Mouse (Mus musculus) stomach, embryonic 14.5 days (tissue): ENCODE data around the gene Ttc17. TPM values are rescaled to one million over a fixed set of nuclear protein-coding genes. Genes with fewer than 3 reads are reported as not detected.

Experiments used
- ATAC-seq: fragments of 200-750 bp; cut with Nextera tagmentation; 2 replicates; pipeline ENCODE4 v1.8.0; 2017; ENCODE audit warnings: low read depth, moderate TSS enrichment; ENCODE audit not compliant: insufficient number of reproducible peaks, insufficient read depth, low FRiP score
- H3K27ac ChIP-seq: fragments of 300-500 bp; sonication (generic); 2 replicates; pipeline ENCODE4 v1.5.1; 2014; ENCODE audit warnings: mild to moderate bottlenecking, low read length, moderate library complexity, mixed read lengths
- H3K27me3 ChIP-seq: fragments of 300-500 bp; sonication (generic); 2 replicates; pipeline ENCODE4 v1.6.1; 2014; ENCODE audit warnings: low read length, control low read depth, mixed read lengths; ENCODE audit not compliant: control insufficient read depth, insufficient read depth
- H3K36me3 ChIP-seq: fragments of 300-500 bp; sonication (generic); 2 replicates; pipeline ENCODE4 v1.6.1; 2014; ENCODE audit warnings: mild to moderate bottlenecking, control low read depth, low read length, moderate library complexity, mixed read lengths; ENCODE audit not compliant: control insufficient read depth, insufficient read depth
- H3K4me1 ChIP-seq: fragments of 300-500 bp; sonication (generic); 2 replicates; pipeline ENCODE4 v1.6.1; 2014; ENCODE audit warnings: low read length, control low read depth, mixed read lengths; ENCODE audit not compliant: control insufficient read depth, insufficient read depth
- H3K4me2 ChIP-seq: fragments of 300-500 bp; sonication (generic); replicated peaks from 2 replicates; pipeline ENCODE4 v1.6.1; 2014; ENCODE audit warnings: low read depth, low read length, control low read depth
- H3K4me3 ChIP-seq: fragments of 300-500 bp; sonication (generic); 2 replicates; pipeline ENCODE4 v1.5.1; 2014; ENCODE audit warnings: low read depth, low read length, control low read depth
- H3K9ac ChIP-seq: fragments of 300-500 bp; sonication (generic); replicated peaks from 2 replicates; pipeline ENCODE4 v1.6.1; 2014; ENCODE audit warnings: low read depth, mild to moderate bottlenecking, control low read depth, low read length, moderate library complexity, mixed read lengths
- H3K9me3 ChIP-seq: fragments of 300-500 bp; sonication (generic); 2 replicates; pipeline ENCODE4 v1.6.1; 2016; ENCODE audit warnings: low read depth, low read length, control low read depth; ENCODE audit not compliant: control insufficient read depth
- WGBS: fragments of 180-500 bp; shearing (Covaris S2); extraction: QIAGEN DNeasy Blood & Tissue Kit; methylation state at CpG from one replicate; pipeline ENCODE4 v1.1.7; 2014; 5-methylcytosine and 5-hydroxymethylcytosine counted together
- polyA plus RNA-seq: library from polyadenylated mRNA; unstranded; fragments of >200 nt; fragmentation: Nextera tagmentation; extraction: Ambion mirVana; gene quantifications from 2 replicates; pipeline ENCODE4 v1.2.1, GENCODE M21; 2014

Ttc17 gene
- polyA plus RNA-seq, 1 experiment from 2014 or later, result 18.8 TPM

GRCm38 (mm10) chr2:94360398-94360973 lies 46.0 kb downstream of the Ttc17 start:
- peaks cover 40% of the 10 kb centered on the region for H3K36me3 ChIP-seq
- no peak overlapping the region for H3K9ac ChIP-seq
- no peaks in the 10 kb centered on the region for H3K9me3 ChIP-seq
- ATAC-seq, result no peak
- no peak overlapping the region for H3K27ac ChIP-seq
- H3K4me1 ChIP-seq, result no peaks in the 10 kb centered on the region
- H3K4me3 ChIP-seq, result no peak overlapping the region
- 76% methylated on average over 4 of the region's 4 CpGs for WGBS
- H3K27me3 ChIP-seq, result no peaks in the 10 kb centered on the region
- H3K4me2 ChIP-seq, result no peak overlapping the region

- no peak for ATAC-seq
- Histone ChIP-seq H3K4me2 (no peak overlapping the region), H3K4me1 (no peaks in the 10 kb centered on the region), H3K9ac (no peak overlapping the region), H3K36me3 (peaks cover 4% of the 10 kb centered on the region), H3K27ac (no peak overlapping the region), H3K27me3 (no peaks in the 10 kb centered on the region), H3K4me3 (no peak overlapping the region), H3K9me3 (no peaks in the 10 kb centered on the region)
- 61% methylated on average over 6 of the region's 6 CpGs for WGBS
Measured at GRCm38 (mm10) chr2:94348165-94348591, 58.3 kb downstream of the Ttc17 start.

- H3K27ac ChIP-seq, result no peak overlapping the region
- ATAC-seq, result no peak
- no peaks in the 10 kb centered on the region for H3K4me1 ChIP-seq
- WGBS, result 94% methylated on average over 5 of the region's 5 CpGs
- H3K4me2 ChIP-seq, result no peak overlapping the region
- peaks cover 11% of the 10 kb centered on the region for H3K36me3 ChIP-seq
- no peaks in the 10 kb centered on the region for H3K9me3 ChIP-seq
- no peak overlapping the region for H3K4me3 ChIP-seq
- no peak overlapping the region for H3K9ac ChIP-seq
- no peaks in the 10 kb centered on the region for H3K27me3 ChIP-seq
Measured at GRCm38 (mm10) chr2:94346746-94347145, 59.7 kb downstream of the Ttc17 start.

GRCm38 (mm10) chr2:94344624-94345023 lies 61.9 kb downstream of the Ttc17 start:
- Histone ChIP-seq H3K4me1 (no peaks in the 10 kb centered on the region), H3K4me2 (no peak overlapping the region), H3K27ac (no peak overlapping the region), H3K36me3 (peaks cover 11% of the 10 kb centered on the region), H3K9me3 (no peaks in the 10 kb centered on the region), H3K4me3 (no peak overlapping the region), H3K9ac (no peak overlapping the region), H3K27me3 (no peaks in the 10 kb centered on the region)
- no peak for ATAC-seq
- WGBS, result 94% methylated on average over 4 of the region's 4 CpGs

- 89% methylated on average over 12 of the region's 12 CpGs for WGBS
Measured at GRCm38 (mm10) chr2:94343290-94344285, 62.9 kb downstream of the Ttc17 start.

GRCm38 (mm10) chr2:94340769-94341168 lies 65.7 kb downstream of the Ttc17 start:
- Histone ChIP-seq H3K27ac (no peak overlapping the region), H3K4me3 (no peak overlapping the region), H3K4me1 (no peaks in the 10 kb centered on the region), H3K9ac (no peak overlapping the region), H3K4me2 (no peak overlapping the region), H3K27me3 (no peaks in the 10 kb centered on the region), H3K36me3 (peaks cover 11% of the 10 kb centered on the region), H3K9me3 (no peaks in the 10 kb centered on the region)
- ATAC-seq, result no peak
- 79% methylated on average over 1 of the region's 1 CpGs for whole genome bisulfite sequencing

More at GRCm38 (mm10) chr2:94343290-94344285, 62.9 kb downstream of the Ttc17 start:
- Histone ChIP-seq H3K9ac (no peak overlapping the region), H3K9me3 (no peaks in the 10 kb centered on the region), H3K4me2 (no peak overlapping the region), H3K27ac (no peak overlapping the region), H3K36me3 (peaks cover 11% of the 10 kb centered on the region), H3K27me3 (no peaks in the 10 kb centered on the region), H3K4me1 (no peaks in the 10 kb centered on the region), H3K4me3 (no peak overlapping the region)
- no peak for ATAC-seq

- Histone ChIP-seq H3K36me3 (peaks cover 11% of the 10 kb centered on the region), H3K27ac (no peak overlapping the region), H3K4me2 (no peak overlapping the region), H3K27me3 (no peaks in the 10 kb centered on the region), H3K4me3 (no peak overlapping the region), H3K9me3 (no peaks in the 10 kb centered on the region), H3K4me1 (no peaks in the 10 kb centered on the region), H3K9ac (no peak overlapping the region)
- WGBS, result 93% methylated on average over 5 of the region's 5 CpGs
- ATAC-seq, result no peak
Measured at GRCm38 (mm10) chr2:94339495-94339894, 67.0 kb downstream of the Ttc17 start.

GRCm38 (mm10) chr2:94336336-94336735 lies 70.2 kb downstream of the Ttc17 start:
- H3K27ac ChIP-seq, result no peak overlapping the region
- no peak overlapping the region for H3K4me2 ChIP-seq
- no peak overlapping the region for H3K9ac ChIP-seq
- 94% methylated on average over 9 of the region's 9 CpGs for WGBS
- H3K36me3 ChIP-seq, result peaks cover 11% of the 10 kb centered on the region; the same call in 1 of the 2 replicates
- no peaks in the 10 kb centered on the region for H3K9me3 ChIP-seq
- no peak overlapping the region for H3K4me3 ChIP-seq
- H3K4me1 ChIP-seq, result no peaks in the 10 kb centered on the region
- no peak for ATAC-seq
- no peaks in the 10 kb centered on the region for H3K27me3 ChIP-seq
